ENCODE assay signal across 13 mouse cellular contexts in genomic region chr6:72729831-72730559, GRCm38 (mm10). TPM values are rescaled to one million over a fixed set of nuclear protein-coding genes. Genes with fewer than 3 reads are reported as not detected.
DNase-seq lines count a peak whose midpoint lies in the region; ATAC-seq lines count a peak whose summit lies in the region.
"Had no signal": no experiment of that assay in that cellular context is flagged by ENCODE, and none has a peak within 500 bp of the region (broad histone marks: within the 10 kb centered on the region; RNA-seq: fewer than 3 reads in every experiment).

No protein-coding gene starts in this region.

- H3K9me3 ChIP-seq in heart, embryonic 13.5 days = no peaks in the 10 kb centered on the region
- H3K9me3 ChIP-seq in forebrain, embryonic 10.5 days = peaks cover 8% of the 10 kb centered on the region; the same call in 1 of the 2 replicates
- H3K9me3 ChIP-seq in hindbrain, embryonic 15.5 days = no peaks in the 10 kb centered on the region
- no peaks in the 10 kb centered on the region for H3K9me3 ChIP-seq in midbrain, embryonic 16.5 days (replicated peaks; ENCODE audit: control insufficient read depth, low read length, poor library complexity, severe bottlenecking)
- H3K9me3 ChIP-seq: liver, embryonic 13.5 days had no signal

- H3K36me3 ChIP-seq in heart, embryonic 13.5 days = 0 out of 2 replicates have a peak, but pooled peaks cover 3% of the 10 kb centered on the region
- H3K36me3 ChIP-seq in forebrain, embryonic 10.5 days (replicated peaks) = peaks cover 17% of the 10 kb centered on the region
- H3K36me3 ChIP-seq in hindbrain, embryonic 15.5 days = no peaks in the 10 kb centered on the region
- H3K36me3 ChIP-seq in midbrain, embryonic 16.5 days (ENCODE audit: control insufficient read depth, insufficient read depth, low read length) = no peaks in the 10 kb centered on the region
- H3K36me3 ChIP-seq: liver, embryonic 13.5 days had no signal

- no peak overlapping the region for H3K4me3 ChIP-seq in heart, embryonic 13.5 days
- peak overlapping the region; percentile 33 for H3K4me3 ChIP-seq in forebrain, embryonic 10.5 days
- H3K4me3 ChIP-seq in hindbrain, embryonic 15.5 days = no peak overlapping the region
- H3K4me3 ChIP-seq in midbrain, embryonic 16.5 days (ENCODE audit: low read depth, low read length) = no peak overlapping the region
- H3K4me3 ChIP-seq: erythroblast, embryonic 14.5 days; left cerebral cortex, adult 2 months; liver, embryonic 13.5 days had no signal

- H3K9ac ChIP-seq in heart, embryonic 13.5 days = 0 out of 2 replicates have a peak overlapping the region, but pooled peaks have one; percentile 26
- H3K9ac ChIP-seq in hindbrain, embryonic 15.5 days = no peak overlapping the region
- no peak overlapping the region for H3K9ac ChIP-seq in midbrain, embryonic 16.5 days (ENCODE audit: low read depth, low read length)
- H3K9ac ChIP-seq: liver, embryonic 13.5 days had no signal

- peaks cover 22% of the 10 kb centered on the region for H3K4me1 ChIP-seq in heart, embryonic 13.5 days
- H3K4me1 ChIP-seq in forebrain, embryonic 10.5 days = peaks cover 73% of the 10 kb centered on the region
- peaks cover 31% of the 10 kb centered on the region for H3K4me1 ChIP-seq in hindbrain, embryonic 15.5 days (replicated peaks)
- peaks cover 14% of the 10 kb centered on the region for H3K4me1 ChIP-seq in midbrain, embryonic 16.5 days (ENCODE audit: control insufficient read depth, insufficient read depth, low read length)

- H3K27me3 ChIP-seq in heart, embryonic 13.5 days (replicated peaks) = no peaks in the 10 kb centered on the region
- no peaks in the 10 kb centered on the region for H3K27me3 ChIP-seq in forebrain, embryonic 10.5 days (ENCODE audit: poor library complexity, severe bottlenecking)
- no peaks in the 10 kb centered on the region for H3K27me3 ChIP-seq in hindbrain, embryonic 15.5 days
- H3K27me3 ChIP-seq in midbrain, embryonic 16.5 days (ENCODE audit: control insufficient read depth, insufficient read depth, low read depth, low read length) = no peaks in the 10 kb centered on the region
- H3K27me3 ChIP-seq: liver, embryonic 13.5 days had no signal

- no peak overlapping the region for H3K4me2 ChIP-seq in heart, embryonic 13.5 days
- no peak overlapping the region for H3K4me2 ChIP-seq in hindbrain, embryonic 15.5 days
- H3K4me2 ChIP-seq in midbrain, embryonic 16.5 days (ENCODE audit: low read length) = no peak overlapping the region
- H3K4me2 ChIP-seq: liver, embryonic 13.5 days had no signal

- no peak for ATAC-seq in heart, embryonic 13.5 days (ENCODE audit: extremely low read depth, insufficient number of reproducible peaks, low FRiP score, low TSS enrichment)
- ATAC-seq in hindbrain, embryonic 15.5 days (ENCODE audit: low FRiP score, low read depth) = no peak
- peak; percentile 1; the same call in 1 of the 2 replicates for ATAC-seq in midbrain, embryonic 16.5 days

- intact Hi-C loops in heart, postnatal 25 days (cut with DNase I) = no loop called here

- H3K27ac ChIP-seq in heart, embryonic 13.5 days (replicated peaks) = no peak overlapping the region
- peak overlapping the region; percentile 86 for H3K27ac ChIP-seq in forebrain, embryonic 10.5 days
- H3K27ac ChIP-seq in hindbrain, embryonic 15.5 days (replicated peaks) = peak overlapping the region; percentile 58
- peak overlapping the region; percentile 60 for H3K27ac ChIP-seq in midbrain, embryonic 16.5 days (ENCODE audit: low read length)
- H3K27ac ChIP-seq: left cerebral cortex, adult 2 months; liver, embryonic 13.5 days had no signal

- no peak for DNase-seq in heart, postnatal 25 days (ENCODE audit: low spot score)
- DNase-seq in forebrain, embryonic 10.5 days (ENCODE audit: extremely low spot score, low spot score) = no peak
- no peak for DNase-seq in left cerebral cortex, adult 9 months (ENCODE audit: low spot score in 2 of 2)
- no peak for DNase-seq in layer of hippocampus, adult 11-12 months (ENCODE audit: low spot score)
- DNase-seq in spleen, adult 18-20 months = no peak
- DNase-seq: heart, adult 18-20 months; liver, embryonic 13.5 days had no signal

- 63% methylated on average over 14 of the region's 14 CpGs for WGBS in heart, embryonic 13.5 days
- 30% methylated on average over 14 of the region's 14 CpGs for WGBS in forebrain, embryonic 10.5 days
- WGBS in hindbrain, embryonic 15.5 days = 33% methylated on average over 14 of the region's 14 CpGs
- 17% methylated on average over 14 of the region's 14 CpGs for WGBS in midbrain, embryonic 16.5 days

RNA-seq across cellular contexts. Expression of gene Tcf7l1, which starts 59.1 kb away (rescaled TPM):
- polyA plus RNA-seq in heart, embryonic 13.5 days (2015; fragmentation: Nextera tagmentation; extraction: Ambion mirVana) = 13.2 and 16.1 TPM in 2 replicates
- total RNA-seq in heart, postnatal 25 days (2021) = 10 to 100 TPM; 10.4 to 11.8 TPM
- polyA plus RNA-seq in forebrain, embryonic 10.5 days (2016; fragmentation: Nextera tagmentation; extraction: Ambion mirVana) = 32.9 and 33.8 TPM in 2 replicates
- 7.2 and 7.9 TPM in 2 replicates for polyA plus RNA-seq in hindbrain, embryonic 15.5 days (2015; fragmentation: Nextera tagmentation; extraction: Ambion mirVana)
- polyA plus RNA-seq in midbrain, embryonic 16.5 days (2015; fragmentation: Nextera tagmentation; extraction: Ambion mirVana) = 4.1 and 4.6 TPM in 2 replicates
- total RNA-seq: MEL had no signal
